Mouse (Mus musculus) limb, embryonic 14.5 days (tissue): Measurements from ENCODE around the gene Upp2. TPM values are rescaled to one million over a fixed set of nuclear protein-coding genes. Genes with fewer than 3 reads are reported as not detected.
A peak's percentile ranks its signal among the peaks of the same experiment; 100 is the strongest.

ENCODE experiments used
- ATAC-seq: fragments of 200-750 bp; cut with Nextera tagmentation; 2 replicates; pipeline ENCODE4 v1.8.0; 2017; ENCODE audit warnings: low read depth, moderate number of reproducible peaks, moderate TSS enrichment; ENCODE audit not compliant: low FRiP score
- DNase-seq: peaks from one replicate; pipeline ENCODE4 v3.0.0-alpha.2; 2015; ENCODE audit warnings: low spot score
- H3K27ac ChIP-seq: fragments of 300-500 bp; sonication (generic); replicated peaks from 2 replicates; pipeline ENCODE4 v1.5.1; 2014; ENCODE audit warnings: low read depth, mild to moderate bottlenecking, low read length, moderate library complexity, mixed read lengths
- H3K27me3 ChIP-seq: fragments of 300-500 bp; sonication (generic); 2 replicates; pipeline ENCODE4 v1.6.1; 2014; ENCODE audit warnings: low read length, mixed read lengths; ENCODE audit not compliant: control insufficient read depth, insufficient read depth
- H3K36me3 ChIP-seq: fragments of 300-500 bp; sonication (generic); 2 replicates; pipeline ENCODE4 v1.6.1; 2014; ENCODE audit warnings: mild to moderate bottlenecking, low read length, moderate library complexity, mixed read lengths; ENCODE audit not compliant: control insufficient read depth, insufficient read depth
- H3K4me1 ChIP-seq: fragments of 300-500 bp; sonication (generic); 2 replicates; pipeline ENCODE4 v1.6.1; 2014; ENCODE audit warnings: antibody characterized with exemption, low read length, mixed read lengths; ENCODE audit not compliant: control insufficient read depth, insufficient read depth
- H3K4me2 ChIP-seq: fragments of 300-500 bp; sonication (generic); replicated peaks from 2 replicates; pipeline ENCODE4 v1.6.1; 2014; ENCODE audit warnings: low read depth, mild to moderate bottlenecking, low read length, moderate library complexity; ENCODE audit not compliant: severe bottlenecking
- H3K4me3 ChIP-seq: fragments of 300-500 bp; sonication (generic); replicated peaks from 2 replicates; pipeline ENCODE4 v1.5.1; 2014; ENCODE audit warnings: low read length
- H3K9ac ChIP-seq: fragments of 300-500 bp; sonication (generic); 2 replicates; pipeline ENCODE4 v1.6.1; 2014; ENCODE audit warnings: mild to moderate bottlenecking, low read depth, low read length, moderate library complexity; ENCODE audit not compliant: severe bottlenecking
- H3K9me3 ChIP-seq: fragments of 300-500 bp; sonication (generic); 2 replicates; pipeline ENCODE4 v1.6.1; 2016; ENCODE audit warnings: low read length; ENCODE audit not compliant: control insufficient read depth
- POLR2A ChIP-seq: fragments of 200-500 bp; IDR thresholded peaks from 2 replicates; pipeline ENCODE4 v1.8.0; 2012; ENCODE audit warnings: inconsistent platforms, mild to moderate bottlenecking, moderate library complexity, borderline replicate concordance; ENCODE audit not compliant: insufficient read depth, insufficient read length; ENCODE audit errors: extremely low read depth
- WGBS: fragments of 180-500 bp; shearing (Covaris S2); extraction: QIAGEN DNeasy Blood & Tissue Kit; methylation state at CpG from one replicate; pipeline ENCODE4 v1.1.7; 2014; 5-methylcytosine and 5-hydroxymethylcytosine counted together
- polyA plus RNA-seq, 2 experiments: library from polyadenylated mRNA; depleted of rRNA in 1 of 2; stranded (reverse) in 1 of 2; unstranded in 1 of 2; fragments of >200 nt; fragmentation: Nextera tagmentation in 1 of 2; extraction: Ambion mirVana in 1 of 2; gene quantifications; 2 replicates each; pipeline versions ENCODE4 v1.2.1 to v1.2.3; 2012 to 2014

Gene Upp2
- polyA plus RNA-seq, 2 experiments, result 9.3 to 12.3 TPM

- Histone ChIP-seq H3K9ac (no peak overlapping the region), H3K36me3 (no peaks in the 10 kb centered on the region), H3K4me1 (peaks cover 21% of the 10 kb centered on the region), H3K9me3 (no peaks in the 10 kb centered on the region), H3K4me3 (peak overlapping the region; percentile 86), H3K27me3 (no peaks in the 10 kb centered on the region), H3K4me2 (peak overlapping the region; percentile 47), H3K27ac (no peak overlapping the region)
- ATAC-seq (no peak), DNase-seq (no peak)
- no peak for TF ChIP-seq POLR2A
- WGBS, result 60% methylated on average over 6 of the region's 6 CpGs
These were observed 1.8 kb upstream of the Upp2 start for GRCm38 (mm10) chr2:58565267-58565666.

- DNase-seq (peak; percentile 77), ATAC-seq (peak; percentile 17; the same call in 1 of the 2 replicates)
- Histone ChIP-seq H3K9ac (peak overlapping the region; percentile 87), H3K27me3 (no peaks in the 10 kb centered on the region), H3K27ac (peak overlapping the region; percentile 97), H3K4me1 (peaks cover 21% of the 10 kb centered on the region), H3K4me3 (peak overlapping the region; percentile 86), H3K9me3 (no peaks in the 10 kb centered on the region), H3K4me2 (peak overlapping the region; percentile 47), H3K36me3 (no peaks in the 10 kb centered on the region)
- 0% methylated on average over 6 of the region's 6 CpGs for WGBS
- no peak for TF ChIP-seq POLR2A
These were observed 1.1 kb upstream of the Upp2 start for GRCm38 (mm10) chr2:58566049-58566409.

- no peaks in the 10 kb centered on the region for H3K27me3 ChIP-seq
- H3K4me2 ChIP-seq, result peak overlapping the region; percentile 47
- H3K36me3 ChIP-seq, result no peaks in the 10 kb centered on the region
- peak; percentile 28 for ATAC-seq
- no peak for TF ChIP-seq POLR2A
- peak overlapping the region; percentile 87 for H3K9ac ChIP-seq
- H3K27ac ChIP-seq, result peak overlapping the region; percentile 97
- H3K4me3 ChIP-seq, result peak overlapping the region; percentile 86
- no peaks in the 10 kb centered on the region for H3K9me3 ChIP-seq
- WGBS, result 2% methylated on average over 24 of the region's 78 CpGs
- peak; percentile 35 for DNase-seq
- peaks cover 21% of the 10 kb centered on the region for H3K4me1 ChIP-seq
These were observed 560 bp upstream of the Upp2 start for GRCm38 (mm10) chr2:58566410-58567065.

GRCm38 (mm10) chr2:58567866-58568719 is 995 bp downstream of the Upp2 start:
- Histone ChIP-seq H3K27me3 (no peaks in the 10 kb centered on the region), H3K4me2 (peak overlapping the region; percentile 47), H3K4me1 (peaks cover 21% of the 10 kb centered on the region), H3K36me3 (no peaks in the 10 kb centered on the region), H3K9me3 (no peaks in the 10 kb centered on the region), H3K9ac (peak overlapping the region; percentile 87), H3K4me3 (peak overlapping the region; percentile 86), H3K27ac (peak overlapping the region; percentile 97)
- TF ChIP-seq POLR2A, result no peak
- DNase-seq (no peak), ATAC-seq (no peak)
- 7% methylated on average over 12 of the region's 12 CpGs for WGBS

GRCm38 (mm10) chr2:58568841-58569645 is 1.9 kb downstream of the Upp2 start:
- Histone ChIP-seq H3K9ac (no peak overlapping the region), H3K27me3 (no peaks in the 10 kb centered on the region), H3K4me2 (no peak overlapping the region), H3K27ac (no peak overlapping the region), H3K4me3 (0 out of 2 replicates have a peak overlapping the region, but pooled peaks have one; percentile 86), H3K4me1 (peaks cover 19% of the 10 kb centered on the region), H3K9me3 (no peaks in the 10 kb centered on the region), H3K36me3 (no peaks in the 10 kb centered on the region)
- WGBS, result 65% methylated on average over 4 of the region's 4 CpGs
- TF ChIP-seq POLR2A, result no peak
- ATAC-seq (no peak), DNase-seq (no peak)
